Mouse (Mus musculus): ENCODE measurements around the gene Ppfia1. TPM values are rescaled to one million over a fixed set of nuclear protein-coding genes. Genes with fewer than 3 reads are reported as not detected.

The Ppfia1 gene
- total and polyA plus RNA-seq, 3 experiments = 29.3 to 46.6 (median 41.3) TPM

DNA sequence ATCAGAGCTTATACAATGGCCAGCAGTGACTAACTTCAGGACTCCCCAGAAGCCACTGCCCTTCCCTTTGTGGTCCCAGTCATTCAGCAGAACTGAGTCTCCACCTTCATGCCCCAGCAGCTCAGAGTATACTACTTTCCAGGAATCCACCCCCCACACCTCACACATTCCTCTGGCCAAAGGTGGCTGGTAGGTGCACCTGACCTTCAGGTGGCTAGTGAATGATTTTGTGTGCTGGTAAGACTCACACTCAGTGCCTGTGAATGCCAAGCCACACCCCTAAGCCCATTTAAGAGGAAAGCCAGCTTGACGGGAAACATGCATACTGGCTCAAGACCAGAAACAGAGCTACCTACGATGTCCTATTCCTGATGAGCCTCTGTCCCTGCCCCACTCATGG lies 120.6 kb downstream of the Ppfia1 start:
- no peak for DNase-seq (ENCODE audit: extremely low read depth)
- no peak overlapping the region for H3K4me2 ChIP-seq (ENCODE audit: insufficient read depth, low read depth, poor library complexity, severe bottlenecking)
- in situ Hi-C loops (cut with MboI; ENCODE audit: low pct_ligation_motif_present, low pct_unique_long_range_greater_than_20kb, low sequenced_read_pairs) = loop anchor here (25.0 kb wide), 1 partner anchor 346 kb away; no protein-coding TSS in a partner anchor
- H3K9ac ChIP-seq (ENCODE audit: insufficient read depth, low read depth) = no peak overlapping the region
- dilution Hi-C loops (cut with MboI; ENCODE audit: extremely low pct_ligation_motif_present, extremely low pct_unique_long_range_greater_than_20kb, low sequenced_read_pairs) = no loop called here
- peaks cover 77% of the 10 kb centered on the region for H3K27me3 ChIP-seq (replicated peaks)
- TF ChIP-seq IRF4 (IDR thresholded peaks at IDR 0.05; ENCODE audit: low read depth, low read length) = no peak
- no peak for TF ChIP-seq RAD21 (IDR thresholded peaks at IDR 0.05; ENCODE audit: low read depth, low read length)
- TF ChIP-seq PAX5 (IDR thresholded peaks at IDR 0.05; ENCODE audit: low read length) = no peak
- no peak for TF ChIP-seq MAZ (IDR thresholded peaks at IDR 0.05; ENCODE audit: low read depth, low read length)
- TF ChIP-seq SMC3 (IDR thresholded peaks at IDR 0.05; ENCODE audit: low read depth, low read length) = no peak
- TF ChIP-seq CHD2 (IDR thresholded peaks at IDR 0.05; ENCODE audit: low read length) = no peak
- TF ChIP-seq BHLHE40 (IDR thresholded peaks at IDR 0.05; ENCODE audit: low read depth, low read length) = no peak
- H3K27ac ChIP-seq (ENCODE audit: insufficient read depth, low read depth) = no peak overlapping the region
- H3K4me3 ChIP-seq (replicated peaks in 1 of 3; ENCODE audit: low read depth in 2 of 3, low read length in 2 of 3, poor library complexity in 1 of 3) = no peak overlapping the region
- no peaks in the 10 kb centered on the region for H3K79me2 ChIP-seq (replicated peaks; ENCODE audit: control insufficient read depth, extremely low read depth, insufficient read depth, poor library complexity, severe bottlenecking)
- no peaks in the 10 kb centered on the region for H3K4me1 ChIP-seq (ENCODE audit: control insufficient read depth in 1 of 2, insufficient read depth in 2 of 2)
- H3K36me3 ChIP-seq (replicated peaks in 1 of 2; ENCODE audit: control insufficient read depth in 1 of 2, insufficient read depth in 1 of 2, low read length in 1 of 2) = no peaks in the 10 kb centered on the region
- H3K9me3 ChIP-seq (replicated peaks; ENCODE audit: low read length) = peaks cover 6% of the 10 kb centered on the region

DNA sequence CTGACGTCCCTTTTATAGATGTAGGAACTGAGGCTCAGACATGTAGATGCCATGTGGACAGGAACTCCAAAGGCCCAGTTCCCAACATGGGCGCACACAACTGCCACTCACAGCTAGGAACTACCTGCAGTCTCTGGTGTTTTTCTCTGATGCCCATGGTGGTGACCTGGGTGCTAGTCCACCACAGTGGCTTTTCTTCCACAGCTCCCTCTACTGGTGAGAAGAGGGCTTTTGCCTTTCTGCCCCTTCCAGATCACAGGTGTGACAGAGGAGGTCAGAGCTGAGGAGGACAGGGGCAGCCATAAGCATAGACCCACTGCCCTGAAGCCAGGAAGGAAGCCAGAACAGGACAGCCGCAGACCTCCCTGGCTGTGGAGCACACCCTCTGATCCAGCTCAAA lies 126.1 kb downstream of the Ppfia1 start:
- H3K9me3 ChIP-seq (replicated peaks; ENCODE audit: low read length) = peaks cover 6% of the 10 kb centered on the region
- TF ChIP-seq USF2 (conservative IDR thresholded peaks at IDR 0.05; ENCODE audit: low read depth, low read length) (no peak), SMC3 (IDR thresholded peaks at IDR 0.05; ENCODE audit: low read depth, low read length) (peak; percentile 30), CTCF (conservative IDR thresholded peaks at IDR 0.05 in 1 of 2, IDR thresholded peaks at IDR 0.05 in 1 of 2; ENCODE audit: low read depth in 2 of 2, low read length in 2 of 2) (peak in 1 of 2 experiments; percentile 62; a peak in 2 of 4 replicates)
- DNase-seq (ENCODE audit: extremely low read depth) = peak; percentile 12
- no peaks in the 10 kb centered on the region for H3K4me1 ChIP-seq (ENCODE audit: control insufficient read depth in 1 of 2, insufficient read depth in 2 of 2)
- no peak overlapping the region for H3K9ac ChIP-seq (ENCODE audit: insufficient read depth, low read depth)
- dilution Hi-C loops (cut with MboI; ENCODE audit: extremely low pct_ligation_motif_present, extremely low pct_unique_long_range_greater_than_20kb, low sequenced_read_pairs) = no loop called here
- no peak overlapping the region for H3K4me2 ChIP-seq (ENCODE audit: insufficient read depth, low read depth, poor library complexity, severe bottlenecking)
- no peak overlapping the region for H3K4me3 ChIP-seq (replicated peaks in 1 of 3; ENCODE audit: low read depth in 2 of 3, low read length in 2 of 3, poor library complexity in 1 of 3)
- H3K79me2 ChIP-seq (replicated peaks; ENCODE audit: control insufficient read depth, extremely low read depth, insufficient read depth, poor library complexity, severe bottlenecking) = no peaks in the 10 kb centered on the region
- H3K36me3 ChIP-seq (replicated peaks in 1 of 2; ENCODE audit: control insufficient read depth in 1 of 2, insufficient read depth in 1 of 2, low read length in 1 of 2) = no peaks in the 10 kb centered on the region
- H3K27ac ChIP-seq (ENCODE audit: insufficient read depth, low read depth) = no peak overlapping the region
- in situ Hi-C loops (cut with MboI; ENCODE audit: low pct_ligation_motif_present, low pct_unique_long_range_greater_than_20kb, low sequenced_read_pairs) = loop anchor here (10.0 to 25.0 kb wide), 2 partner anchors 213 to 340 kb away; no protein-coding TSS in a partner anchor
- H3K27me3 ChIP-seq (replicated peaks) = peaks cover 82% of the 10 kb centered on the region

Other genes with a start within 250 kb of the Ppfia1 start
- 0.13 and 0.55 TPM in 2 replicates for gene Cttn, start 82.7 kb downstream of the Ppfia1 start, total RNA-seq (2012; rRNA removed)
- not detected in 2 replicates for gene Cttn, start 82.7 kb downstream of the Ppfia1 start, total RNA-seq (2014; rRNA removed)
- not detected in 2 replicates for gene Cttn, start 82.7 kb downstream of the Ppfia1 start, polyA plus RNA-seq (2012; ENCODE audit: insufficient read length, low read depth)
- gene Fadd, start 28.7 kb upstream of the Ppfia1 start, total RNA-seq (2012; rRNA removed) = 4.5 and 5.5 TPM in 2 replicates
- gene Fadd, start 28.7 kb upstream of the Ppfia1 start, total RNA-seq (2014; rRNA removed) = 2.7 and 2.9 TPM in 2 replicates
- 7.0 and 7.2 TPM in 2 replicates for gene Fadd, start 28.7 kb upstream of the Ppfia1 start, polyA plus RNA-seq (2012; ENCODE audit: insufficient read length, low read depth)
- not detected in 2 replicates for gene Ano1, start 198.2 kb upstream of the Ppfia1 start, total RNA-seq (2012; rRNA removed)
- gene Ano1, start 198.2 kb upstream of the Ppfia1 start, total RNA-seq (2014; rRNA removed) = not detected in 2 replicates
- gene Ano1, start 198.2 kb upstream of the Ppfia1 start, polyA plus RNA-seq (2012; ENCODE audit: insufficient read length, low read depth) = not detected in 2 replicates